Mouse (Mus musculus) heart, adult 2 months (tissue): Measurements from ENCODE around the gene Aldh1b1.

ENCODE experiments used
- CTCF ChIP-seq: fragments of 200-600 bp; IDR thresholded peaks from 2 replicates; pipeline ENCODE4 v1.8.1; 2022; ENCODE audit warnings: antibody characterized with exemption, mild to moderate bottlenecking, moderate library complexity
- POLR2A ChIP-seq: fragments of 200-500 bp; IDR thresholded peaks from 2 replicates; pipeline ENCODE4 v1.6.1; 2011; ENCODE audit warnings: mild to moderate bottlenecking, low read depth, low read length, control low read depth; ENCODE audit not compliant: insufficient read depth

GRCm38 (mm10) chr4:45821995-45822394 lies 23.2 kb downstream of the Aldh1b1 start:
- TF ChIP-seq CTCF (no peak), POLR2A (no peak)
